Mouse (Mus musculus) ovary, adult 18-20 months (tissue): ENCODE data around the gene Tmem221.

ENCODE experiments used
- DNase-seq: peaks from one replicate; pipeline ENCODE4 v3.0.0; 2022; ENCODE audit warnings: low spot score, mixed read lengths

Gene Tmem221

GRCm38 (mm10) chr8:71577856-71578387 lies 19.3 kb upstream of the Tmem221 start:
- DNase-seq = no peak

- DNase-seq = no peak
Measured at GRCm38 (mm10) chr8:71575020-71575419, 16.3 kb upstream of the Tmem221 start.

- no peak for DNase-seq
Measured at GRCm38 (mm10) chr8:71574426-71574825, 15.8 kb upstream of the Tmem221 start.

DNA sequence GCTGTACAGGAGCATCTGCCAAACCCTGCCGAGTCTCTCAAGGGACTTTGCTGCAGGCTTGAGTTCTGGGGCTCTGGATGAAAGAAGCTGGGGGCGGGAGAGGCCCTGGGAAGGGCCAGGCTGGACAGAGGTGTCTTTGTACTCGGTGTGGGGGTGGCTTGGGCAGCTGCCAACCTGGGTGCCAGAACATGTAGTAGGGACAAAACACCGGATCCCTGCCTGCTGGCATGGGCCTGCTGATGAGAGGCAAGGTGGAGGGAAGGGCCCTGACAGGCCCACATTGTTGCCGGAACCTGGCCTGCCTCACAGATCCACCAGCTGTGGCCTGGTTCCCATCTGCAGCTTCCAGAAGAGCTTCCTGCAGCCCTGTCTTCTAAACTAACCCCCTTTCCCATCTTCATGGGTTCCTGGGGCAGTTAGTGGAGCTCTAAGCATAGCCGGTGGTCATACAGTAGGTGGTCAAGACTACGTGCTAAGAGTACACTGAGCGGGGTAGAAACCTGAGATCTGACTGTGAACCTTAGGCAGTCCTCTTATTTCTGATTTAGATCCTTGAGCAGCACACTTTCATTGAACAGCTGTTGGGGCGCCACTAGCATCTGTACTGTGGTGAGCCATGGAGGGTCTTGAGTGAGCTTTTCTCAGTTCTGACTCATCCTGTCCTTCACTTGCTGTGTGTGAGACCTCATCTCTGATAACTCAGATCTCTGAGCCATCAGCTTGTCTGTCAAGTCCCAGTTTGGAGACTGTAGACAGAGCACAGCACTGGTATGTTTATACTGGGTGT lies 14.4 kb upstream of the Tmem221 start:
- DNase-seq = peak; percentile 77

DNA sequence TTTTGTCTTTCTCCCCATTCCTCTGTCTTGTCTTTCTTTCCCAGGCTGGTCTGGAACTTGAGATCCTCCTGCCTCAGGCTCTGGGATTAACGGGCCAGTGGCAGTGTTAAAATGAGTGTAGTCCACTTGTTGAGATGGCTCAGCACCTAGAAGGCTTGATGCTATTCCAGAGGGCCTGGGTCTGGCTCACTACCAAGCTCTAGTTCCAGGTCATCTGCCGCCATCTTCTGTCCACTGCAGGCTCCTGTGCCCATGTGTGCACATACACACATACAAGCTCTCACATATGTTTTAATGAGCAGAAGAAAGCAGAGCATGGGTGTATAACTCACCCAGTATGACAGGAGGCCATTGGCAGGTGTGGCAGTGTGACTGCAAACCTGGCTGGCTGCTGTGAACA lies 13.4 kb upstream of the Tmem221 start:
- DNase-seq = no peak

- peak; percentile 94 for DNase-seq
Measured at GRCm38 (mm10) chr8:71570291-71570954, 11.8 kb upstream of the Tmem221 start.

- peak; percentile 89 for DNase-seq
Measured at GRCm38 (mm10) chr8:71569366-71570290, 11.0 kb upstream of the Tmem221 start.

- DNase-seq = no peak
Measured at GRCm38 (mm10) chr8:71568941-71569340, 10.3 kb upstream of the Tmem221 start.

DNA sequence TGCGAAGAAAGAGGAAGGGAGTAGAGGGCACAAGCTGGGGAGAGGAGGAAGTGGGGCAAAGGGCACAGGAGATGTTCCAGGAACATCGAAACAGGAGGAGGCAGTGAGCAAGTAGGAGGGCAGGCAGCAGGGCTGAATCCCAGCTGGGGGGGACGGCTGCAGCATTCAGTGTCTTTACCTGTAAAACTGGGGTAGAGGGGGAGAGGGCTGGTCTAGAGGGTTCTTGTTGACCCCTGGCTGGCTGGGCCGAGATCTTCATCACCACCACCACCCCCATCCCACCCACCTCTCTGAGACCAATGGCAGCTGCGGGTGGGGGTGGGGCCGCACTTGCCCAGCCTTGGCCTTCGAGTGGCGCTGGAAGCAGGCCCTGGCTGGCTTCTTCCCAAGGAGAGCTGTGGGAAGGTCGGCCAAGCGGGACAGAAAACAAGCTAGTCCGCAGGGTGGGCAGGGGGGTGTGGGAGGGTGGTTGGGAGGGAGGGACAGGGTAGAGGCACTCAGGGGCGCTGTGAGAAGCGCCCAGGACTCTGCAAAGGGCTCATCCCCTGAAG lies 9.8 kb upstream of the Tmem221 start, which contains the start of gene Slc27a1:
Gene Slc27a1, plus strand, starts transcription at position 496 of the 551 bp plus-strand sequence.
- DNase-seq = peak; percentile 91

- DNase-seq = no peak
Measured at GRCm38 (mm10) chr8:71567587-71567986, 8.9 kb upstream of the Tmem221 start.

DNA sequence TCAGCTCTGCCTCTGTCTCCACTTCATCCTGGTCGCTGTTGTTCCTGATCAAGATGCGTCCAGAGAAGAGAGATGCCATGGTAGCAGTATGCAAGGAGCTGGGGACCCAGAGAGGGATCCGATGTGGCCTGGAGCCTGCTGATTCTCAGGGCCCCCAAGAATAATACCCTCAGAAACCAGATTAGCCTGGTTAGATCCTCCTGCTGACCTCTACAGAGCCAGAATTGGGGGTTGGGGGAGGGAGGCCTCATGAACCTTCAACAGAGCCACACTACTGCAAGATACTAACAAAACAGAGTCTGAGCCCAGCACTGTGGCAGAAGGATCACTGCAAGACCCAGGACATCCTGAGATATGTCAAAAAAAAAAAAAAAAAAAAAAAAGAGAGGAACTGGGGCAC lies 7.8 kb upstream of the Tmem221 start, which contains the start of gene Nxnl1:
Gene Nxnl1, minus strand, starts transcription at position 101 of the 400 bp plus-strand sequence.
- no peak for DNase-seq

DNA sequence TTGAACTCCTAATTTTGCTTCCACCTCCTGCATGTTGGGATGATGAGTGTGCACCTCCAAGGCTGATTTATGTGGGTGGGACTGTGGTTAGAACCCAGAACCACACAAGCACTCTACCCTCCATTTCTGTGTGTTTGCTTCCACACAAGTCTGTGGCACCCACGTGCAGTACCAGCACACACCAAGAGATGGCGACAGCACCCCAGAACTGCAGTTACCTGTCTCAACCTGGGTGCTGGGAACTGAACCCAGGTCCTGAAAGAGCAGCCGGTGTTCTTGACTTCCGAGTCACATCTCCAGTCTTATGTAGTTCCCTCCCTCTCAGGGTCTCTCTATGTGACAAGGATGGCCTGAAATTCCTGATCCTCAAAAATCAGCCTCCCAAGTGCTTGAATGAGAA lies 5.3 kb upstream of the Tmem221 start:
- no peak for DNase-seq

DNA sequence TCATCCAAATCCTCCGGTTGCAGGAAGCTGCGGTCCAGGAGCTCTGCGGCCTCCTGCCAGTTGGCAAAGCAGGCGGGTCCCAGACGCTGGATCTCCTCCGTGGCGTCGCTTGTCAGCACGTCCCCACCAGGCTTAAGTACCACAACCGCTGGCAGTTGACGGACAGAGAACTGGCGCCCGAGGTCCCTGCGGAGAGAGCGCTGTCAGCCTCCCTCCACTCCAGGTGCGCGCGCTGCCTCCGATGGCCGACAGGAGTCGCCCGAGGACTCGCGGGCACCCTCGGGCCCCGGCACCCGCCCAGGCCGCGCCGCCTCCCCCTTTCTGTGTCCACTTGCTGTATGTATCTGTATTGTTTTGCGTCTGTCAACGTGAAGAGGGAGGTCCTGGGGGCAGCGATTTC lies 4.1 kb upstream of the Tmem221 start:
- peak; percentile 67 for DNase-seq

DNA sequence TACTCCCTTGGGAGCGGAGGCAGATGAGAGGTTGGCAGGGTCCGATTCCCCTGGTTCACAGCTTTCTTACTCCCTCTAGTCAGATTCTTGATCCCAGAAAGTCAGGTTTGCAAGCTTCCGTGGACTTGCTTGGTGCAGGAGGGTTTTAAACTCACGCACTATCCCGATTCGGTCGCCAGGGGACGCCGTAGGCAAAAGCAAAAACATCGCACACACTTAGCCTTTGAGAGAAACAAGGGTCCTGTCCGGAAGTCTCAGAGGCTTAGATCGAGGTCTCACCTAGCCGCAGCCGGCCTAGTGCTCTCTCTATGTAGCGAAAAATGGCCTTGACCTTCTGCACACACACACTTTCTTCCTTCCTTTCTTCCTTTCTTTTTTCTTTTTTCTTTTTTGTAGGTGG lies 2.7 kb upstream of the Tmem221 start:
- no peak for DNase-seq

- DNase-seq = no peak
Measured at GRCm38 (mm10) chr8:71560765-71561164, 2.1 kb upstream of the Tmem221 start.

GRCm38 (mm10) chr8:71560071-71560470 lies 1.4 kb upstream of the Tmem221 start:
- DNase-seq = no peak

DNA sequence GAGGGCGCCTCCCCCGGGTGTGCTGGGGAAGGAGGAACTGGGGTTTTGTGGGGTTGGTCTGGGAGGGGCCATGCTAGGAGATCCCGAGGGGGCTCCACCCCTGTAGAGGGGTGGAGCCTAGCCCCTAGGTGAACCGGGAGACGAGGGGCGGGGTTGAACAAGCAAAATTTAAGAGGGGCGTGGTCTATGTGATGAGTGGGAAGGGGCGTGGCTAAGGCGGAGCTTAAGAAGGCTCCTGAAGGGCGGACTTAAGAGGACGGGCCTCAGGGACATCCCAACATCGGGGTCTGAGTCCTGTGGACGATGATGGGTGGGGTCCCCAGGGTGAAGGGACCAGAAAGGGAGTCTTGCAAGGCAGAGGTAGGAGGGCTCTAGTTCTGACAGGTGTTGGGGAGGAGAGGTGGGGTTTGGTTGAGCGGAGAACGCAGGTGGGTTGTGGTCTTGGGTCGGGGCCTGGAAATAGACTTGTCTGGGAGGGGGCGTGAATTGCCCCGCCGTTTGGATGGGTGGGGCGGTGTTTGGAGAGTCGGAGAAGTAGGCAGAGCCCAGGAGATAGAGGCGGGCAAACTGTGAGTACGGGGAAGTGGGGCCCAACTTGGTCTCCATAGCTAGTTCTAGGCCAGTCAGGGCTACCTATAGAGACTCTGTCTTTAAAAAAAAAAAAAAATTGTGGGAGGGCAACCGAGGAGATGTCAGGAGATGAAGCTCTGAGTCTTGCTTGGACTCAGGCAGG lies 453 bp upstream of the Tmem221 start:
- DNase-seq = peak; percentile 83

DNA sequence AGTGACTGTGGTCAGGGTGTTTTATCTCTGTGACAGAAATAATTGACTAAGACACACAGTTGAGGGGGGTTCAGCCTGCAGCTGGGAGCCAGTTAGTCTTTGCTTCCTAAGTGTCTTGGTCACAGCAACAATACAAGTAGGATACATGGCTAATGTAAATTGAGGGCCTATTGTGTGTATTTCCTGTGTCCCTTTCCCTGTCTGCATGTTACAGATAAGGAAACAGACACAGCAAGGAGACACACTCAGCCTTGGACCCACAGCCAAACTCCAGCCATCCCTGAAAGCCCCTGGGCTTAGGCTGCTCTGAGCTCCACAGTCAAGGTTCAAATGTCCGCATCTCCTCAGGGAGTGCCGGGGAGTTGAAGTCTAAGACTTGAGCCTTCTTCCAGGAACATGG lies 4.0 kb downstream of the Tmem221 start:
- DNase-seq = no peak

DNA sequence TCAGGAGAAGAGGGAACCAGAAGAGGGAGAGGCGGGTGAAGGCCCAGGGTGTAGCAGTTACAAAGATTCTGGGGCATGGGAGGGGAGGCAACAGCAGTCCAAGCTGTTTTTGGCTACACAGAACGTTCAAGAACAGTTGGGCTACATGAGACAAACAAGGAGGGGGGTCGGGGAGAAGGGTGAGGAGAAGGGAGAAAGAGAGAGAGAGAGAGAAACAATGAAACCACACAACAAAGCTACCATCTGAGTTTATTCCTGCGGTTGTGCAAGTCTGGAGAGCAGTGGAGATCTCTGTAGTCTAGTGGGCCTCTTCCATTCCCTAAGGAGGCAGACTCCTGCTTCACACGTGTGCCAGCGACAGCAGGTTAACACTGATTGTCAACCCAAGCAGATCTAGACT lies 4.7 kb downstream of the Tmem221 start:
- no peak for DNase-seq

GRCm38 (mm10) chr8:71552770-71553169 lies 5.9 kb downstream of the Tmem221 start:
- DNase-seq = no peak

DNA sequence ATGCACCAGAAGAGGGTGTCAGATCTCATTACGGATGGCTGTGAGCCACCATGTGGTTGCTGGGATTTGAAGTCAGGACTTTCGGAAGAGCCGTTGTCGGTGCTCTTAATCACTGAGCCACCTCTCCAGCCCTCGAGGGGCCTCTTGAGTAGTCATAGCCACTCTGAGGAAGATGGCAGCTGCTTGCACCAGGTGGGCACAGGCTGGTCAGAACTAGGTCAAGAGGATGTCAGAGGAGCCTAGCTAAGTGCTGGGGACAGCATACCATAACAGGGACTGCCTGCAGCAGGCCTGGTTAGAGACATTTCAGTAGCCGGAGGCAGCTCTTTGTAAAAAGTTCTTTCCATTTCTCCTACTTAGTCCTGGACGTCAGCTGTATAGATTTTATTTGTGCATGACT lies 7.9 kb downstream of the Tmem221 start:
- DNase-seq = no peak
